Mouse (Mus musculus) heart, adult 18-20 months (tissue): ENCODE data around the gene Cldn20. TPM values are rescaled to one million over a fixed set of nuclear protein-coding genes. Genes with fewer than 3 reads are reported as not detected.
A peak's percentile ranks its signal among the peaks of the same experiment; 100 is the strongest.

ENCODE experiments used
- DNase-seq, 2 experiments: peaks; one replicate each; pipeline ENCODE4 v3.0.0; 2021 to 2022; ENCODE audit warnings: mixed read lengths in 1 of 2
- long read RNA-seq, 2 experiments: library from polyadenylated mRNA; stranded (forward); transcript quantifications; one replicate each; pipeline ENCODE4 v2.0.0; 2021
- total RNA-seq, 2 experiments: library from RNA; stranded (reverse); gene quantifications; 2 replicates each; pipeline ENCODE4 v1.2.3; 2021

The Cldn20 gene
- total RNA-seq, result not detected
- long read RNA-seq, experiment 1, result 0 reads
- long read RNA-seq, experiment 2, result 0 reads

- DNase-seq, result no peak
Observed at GRCm38 (mm10) chr17:3532254-3532653, at the start of gene Cldn20. Gene Cldn20 (plus strand): TSS chr17:3532554.

GRCm38 (mm10) chr17:3483091-3483490, 49.3 kb upstream of the Cldn20 start:
- DNase-seq, result no peak

- no peak for DNase-seq
Observed at GRCm38 (mm10) chr17:3485851-3486250, 46.5 kb upstream of the Cldn20 start.

DNA sequence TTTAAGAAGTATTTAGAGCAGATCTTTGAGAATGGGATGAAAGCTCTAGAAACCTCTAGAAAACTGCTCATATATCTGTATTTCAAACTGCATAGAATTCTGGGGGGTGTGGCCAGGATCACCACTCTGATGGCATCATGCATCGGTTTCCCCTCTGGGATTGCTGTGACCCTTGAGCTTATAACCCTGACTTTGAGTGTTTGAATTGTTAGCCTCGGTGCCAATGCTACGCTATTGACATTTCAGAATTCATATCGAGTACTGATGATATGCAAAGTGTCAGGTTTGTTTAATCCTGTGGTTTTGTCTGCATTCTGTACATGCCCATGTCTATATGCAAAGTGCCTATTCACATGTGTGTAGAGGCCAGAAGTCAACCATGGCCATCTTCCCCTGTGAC, 45.1 kb upstream of the Cldn20 start:
- DNase-seq, result no peak

DNA sequence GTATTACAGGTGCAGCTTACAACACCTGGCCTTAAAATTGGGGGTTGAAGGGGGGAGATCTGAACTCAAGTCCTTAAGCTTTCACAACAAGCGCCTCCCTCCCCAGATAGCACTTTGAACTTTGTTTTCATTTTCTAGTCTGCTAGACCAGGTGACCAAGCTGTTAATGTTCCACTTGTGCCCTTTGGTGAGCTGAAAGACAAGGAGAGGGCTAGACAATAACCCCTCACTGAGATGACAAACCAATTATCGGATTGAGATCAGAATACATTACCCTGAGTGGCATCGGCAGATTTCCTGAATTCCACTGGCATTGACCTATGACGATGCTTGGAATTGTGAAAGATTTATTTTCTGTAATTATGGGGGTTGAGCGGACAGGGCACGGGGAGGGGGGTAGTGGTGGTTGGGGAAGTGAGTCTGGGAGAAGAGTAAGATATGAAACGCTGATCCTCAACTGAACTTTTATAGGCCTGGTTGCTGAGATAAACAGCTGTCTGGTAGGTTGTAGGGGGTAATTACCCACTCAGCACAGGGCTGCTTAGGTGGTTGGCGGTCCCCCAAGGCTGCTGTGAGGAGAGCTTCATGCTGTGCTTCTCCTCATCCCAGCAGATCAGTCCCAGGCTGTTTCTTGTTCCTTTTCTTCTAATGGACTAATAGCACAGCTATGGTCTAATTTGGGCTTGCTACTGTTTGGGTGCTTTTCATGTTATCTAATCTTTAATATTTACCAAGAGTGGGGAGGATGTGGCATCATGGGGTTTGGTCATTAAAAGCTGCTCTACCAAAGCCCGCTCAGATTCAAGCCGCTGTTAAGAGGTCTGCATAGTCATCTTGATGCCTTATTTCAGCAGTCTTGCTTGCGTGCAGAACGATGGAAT, 44.4 kb upstream of the Cldn20 start:
- DNase-seq, result no peak

DNA sequence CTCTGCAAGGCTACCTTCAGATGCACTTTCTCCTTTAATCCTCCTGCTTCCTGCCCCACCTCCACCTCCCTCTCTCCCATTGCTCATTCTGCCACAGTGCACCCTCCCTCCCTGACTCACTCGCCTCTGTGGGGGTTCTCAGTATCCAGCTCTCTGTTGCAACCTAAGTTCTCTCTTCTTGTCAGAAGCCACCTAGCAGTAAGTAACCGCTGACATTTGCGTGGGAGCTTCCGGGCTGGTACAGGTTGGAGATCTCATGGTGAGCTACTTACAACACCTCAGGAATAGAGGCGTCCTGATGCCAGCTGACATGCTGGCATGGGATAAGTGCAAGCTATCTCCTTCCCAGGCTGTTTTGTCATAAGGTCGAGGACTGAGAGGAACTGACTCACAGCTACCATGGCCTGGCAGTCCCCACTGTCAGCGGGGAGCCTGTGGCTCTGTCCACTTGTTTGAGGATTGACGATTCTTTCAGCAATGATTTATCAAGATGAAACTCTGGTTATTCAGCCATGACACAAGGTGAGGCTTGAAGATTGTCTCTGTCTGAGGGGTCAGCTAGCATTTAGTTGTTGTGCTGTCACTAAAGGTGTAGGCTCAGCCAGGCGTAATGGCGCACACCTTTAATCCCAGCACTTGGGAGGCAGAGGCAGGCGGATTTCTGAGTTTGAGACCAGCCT, 42.0 kb upstream of the Cldn20 start:
- no peak for DNase-seq

- DNase-seq, result no peak
Observed at GRCm38 (mm10) chr17:3491065-3491464, 41.3 kb upstream of the Cldn20 start.

GRCm38 (mm10) chr17:3491667-3492066, 40.7 kb upstream of the Cldn20 start:
- DNase-seq, result no peak

- no peak for DNase-seq
Observed at GRCm38 (mm10) chr17:3495576-3495975, 36.8 kb upstream of the Cldn20 start.

DNA sequence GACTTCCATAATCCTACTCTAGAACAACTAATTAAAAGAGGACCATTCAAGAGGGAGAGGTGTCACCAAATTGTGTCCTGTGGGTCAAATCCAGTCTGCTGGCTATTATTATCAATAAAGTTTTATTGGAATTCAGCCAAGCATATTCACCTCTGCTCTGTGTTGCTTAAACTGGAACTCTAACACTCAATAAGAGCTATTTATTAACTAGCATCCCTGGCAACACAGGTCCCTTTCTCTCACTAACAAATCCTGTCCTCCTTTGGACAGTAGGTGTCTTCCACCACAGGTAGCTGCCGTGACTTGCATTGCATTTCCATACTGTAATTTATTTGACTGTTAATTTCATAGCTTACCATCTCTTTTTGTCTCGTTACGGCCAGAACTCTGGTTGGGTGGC, 36.3 kb upstream of the Cldn20 start:
- DNase-seq, result no peak

GRCm38 (mm10) chr17:3498086-3498485, 34.3 kb upstream of the Cldn20 start:
- no peak for DNase-seq

GRCm38 (mm10) chr17:3498580-3498979, 33.8 kb upstream of the Cldn20 start:
- no peak for DNase-seq

DNA sequence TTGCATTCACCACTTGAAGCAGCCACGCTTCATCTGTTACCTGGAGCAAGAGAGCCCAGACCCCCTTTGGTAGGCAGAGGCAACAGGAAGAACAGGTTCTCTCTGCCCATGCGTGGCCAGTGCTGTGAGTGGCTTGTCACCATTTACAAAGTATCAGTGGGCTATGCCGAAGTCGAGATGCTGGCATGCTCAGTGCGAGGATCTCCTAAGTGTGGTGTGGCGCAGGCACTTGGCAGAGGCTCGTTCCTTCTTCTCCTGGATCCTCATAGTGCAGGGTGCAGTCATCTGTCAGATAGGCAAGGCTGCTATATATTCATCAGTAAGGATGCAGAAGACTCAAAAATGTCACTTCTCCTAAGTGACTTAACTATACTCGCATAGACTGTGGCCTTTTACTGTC, 32.9 kb upstream of the Cldn20 start:
- DNase-seq, result no peak

DNA sequence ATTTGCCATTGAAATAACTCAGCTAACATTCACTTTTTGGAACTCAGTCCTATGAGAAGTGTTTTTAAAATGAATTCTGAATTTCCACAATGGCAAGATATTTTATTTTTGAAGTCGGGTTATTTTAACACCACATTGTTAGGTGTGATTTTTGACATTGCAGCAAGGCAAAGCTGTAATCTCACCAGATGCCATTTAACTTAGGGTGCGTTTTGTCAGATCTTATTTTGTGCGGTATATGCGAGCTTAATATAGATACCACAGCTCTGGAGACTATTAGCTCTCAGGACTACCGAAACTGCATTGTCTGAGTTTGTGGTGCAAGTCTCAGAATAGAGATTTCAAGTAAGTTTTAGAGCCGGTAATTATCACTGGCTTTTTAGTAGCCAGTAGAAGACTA, 32.3 kb upstream of the Cldn20 start:
- DNase-seq, result no peak

DNA sequence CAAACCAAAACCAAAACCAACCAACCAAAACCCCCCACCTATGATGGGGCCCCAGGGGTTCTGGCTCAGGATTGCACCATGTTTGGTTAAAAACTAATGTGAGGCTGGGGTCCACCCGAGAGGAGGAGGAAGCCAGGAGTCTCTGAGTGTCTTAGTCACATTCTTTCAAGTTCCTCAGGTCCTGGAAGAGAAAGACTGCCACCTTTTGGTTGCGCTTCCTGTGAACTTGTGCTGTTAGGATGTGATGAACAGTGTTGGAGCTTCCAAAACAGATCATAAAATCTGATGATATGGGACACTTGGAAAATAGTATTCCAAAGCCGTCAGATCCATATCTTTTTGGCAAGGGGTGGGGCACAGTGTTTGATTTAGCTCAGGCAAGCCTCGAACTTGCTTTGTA, 31.4 kb upstream of the Cldn20 start:
- no peak for DNase-seq

GRCm38 (mm10) chr17:3505711-3506110, 26.6 kb upstream of the Cldn20 start:
- DNase-seq, result no peak

GRCm38 (mm10) chr17:3506508-3506907, 25.8 kb upstream of the Cldn20 start:
- DNase-seq, result no peak

DNA sequence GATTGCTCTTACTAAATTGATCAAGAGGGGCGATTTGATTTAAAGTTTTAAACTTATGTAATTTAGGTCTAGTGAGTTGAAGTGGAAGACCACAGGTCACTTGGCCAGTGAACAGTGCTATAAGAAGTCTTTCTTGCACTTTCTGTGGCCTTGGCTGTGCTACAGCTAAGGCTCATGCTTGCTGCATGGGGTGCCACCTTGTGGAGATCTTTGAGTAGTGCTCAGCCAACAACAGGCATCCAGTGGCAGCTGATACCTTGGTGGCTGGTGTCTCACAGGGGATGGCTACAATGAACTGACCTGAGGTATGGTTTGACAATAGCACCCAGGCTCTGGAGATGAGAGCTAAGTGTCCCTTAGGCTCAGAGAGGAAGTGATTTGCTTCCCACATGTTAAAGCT, 22.5 kb upstream of the Cldn20 start:
- peak; percentile 42 to 73 for DNase-seq

GRCm38 (mm10) chr17:3514316-3514715, 18.0 kb upstream of the Cldn20 start:
- no peak for DNase-seq

DNA sequence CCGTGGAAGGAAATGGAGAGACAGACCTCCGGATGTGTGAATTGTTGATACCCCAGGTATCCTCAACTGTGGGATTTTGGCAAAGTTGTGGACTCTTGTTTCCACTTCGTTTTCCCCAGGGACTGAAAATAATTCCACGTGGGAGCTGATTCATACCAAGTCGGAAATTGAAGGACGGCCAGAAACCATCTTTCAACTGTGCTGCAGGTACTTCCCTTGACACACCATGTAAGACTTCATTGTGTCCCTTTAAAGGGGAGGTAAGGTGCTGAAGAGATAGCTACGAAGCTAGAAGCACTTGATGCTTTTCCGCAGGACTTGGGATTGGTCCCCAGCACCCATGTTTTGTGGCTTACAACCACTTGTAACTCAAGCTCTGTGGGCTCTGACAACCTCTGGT, 16.5 kb upstream of the Cldn20 start:
- DNase-seq, result no peak

- no peak for DNase-seq
Observed at GRCm38 (mm10) chr17:3516406-3516805, 15.9 kb upstream of the Cldn20 start.

DNA sequence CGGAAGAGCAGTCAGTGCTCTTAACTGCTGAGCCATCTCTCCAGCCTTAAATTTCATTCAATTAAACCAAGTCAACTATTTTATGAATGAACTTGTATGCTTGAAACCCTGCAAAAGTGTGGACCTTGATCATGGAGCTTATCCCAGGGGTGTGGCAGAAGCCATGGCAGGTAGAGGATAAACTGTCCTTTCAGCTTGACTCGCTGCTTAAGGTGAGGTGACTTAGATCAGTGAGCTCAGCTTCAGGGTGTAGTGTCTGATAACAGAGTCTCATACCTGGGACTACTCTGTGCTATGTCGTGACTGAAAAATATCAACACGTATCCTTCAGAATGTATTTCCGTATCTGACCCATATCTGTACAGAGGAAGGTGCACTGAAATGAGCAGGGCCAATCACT, 12.0 kb upstream of the Cldn20 start:
- no peak for DNase-seq

- peak in 1 of 2 experiments; percentile 6 for DNase-seq
Observed at GRCm38 (mm10) chr17:3527841-3528471, 4.4 kb upstream of the Cldn20 start.
